Mouse (Mus musculus) cerebellum, adult 2 months (tissue): ENCODE data around the gene AB124611.

Source experiments
- CTCF ChIP-seq: fragments of 200-500 bp; IDR thresholded peaks from 2 replicates; pipeline ENCODE4 v1.5.1; 2011; ENCODE audit warnings: low read depth, mild to moderate bottlenecking, control low read depth, low read length, moderate library complexity, borderline replicate concordance; ENCODE audit not compliant: insufficient read depth
- POLR2A ChIP-seq: fragments of 200-500 bp; IDR thresholded peaks from 2 replicates; pipeline ENCODE4 v1.6.1; 2011; ENCODE audit warnings: low read length, control low read depth, borderline replicate concordance; ENCODE audit not compliant: insufficient read depth

DNA sequence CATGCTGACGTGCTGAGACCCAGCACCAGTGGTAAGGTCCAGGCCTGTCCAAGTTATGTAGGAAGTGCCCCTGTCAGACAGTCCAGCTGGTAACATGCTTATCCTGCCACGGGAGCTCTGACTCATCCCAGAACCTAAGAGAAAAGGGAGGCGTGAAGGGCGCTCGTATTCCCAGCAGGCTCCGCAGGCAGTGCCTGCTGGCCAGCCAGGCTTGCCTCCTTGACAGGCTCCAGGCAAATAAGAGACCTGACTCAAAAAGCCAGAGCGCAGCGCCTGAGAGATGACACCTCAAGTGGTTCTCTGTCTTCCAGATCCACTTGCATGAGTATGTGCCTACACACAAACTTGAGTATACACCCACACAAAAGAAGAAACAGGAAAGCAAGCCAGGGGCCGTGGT is 31.2 kb upstream of the AB124611 start:
- TF ChIP-seq POLR2A (no peak), CTCF (no peak)
